Mouse (Mus musculus) small intestine, adult 2 months (tissue): ENCODE measurements at regions not wholly inside any gene's neighbourhood (a gene's known extent, or its start where the extent isn't known, plus 50 kb on each side); places are given as distances from the start of the nearest gene placed in this dataset.

Source experiments
- CTCF ChIP-seq: fragments of 200-500 bp; IDR thresholded peaks from 2 replicates; pipeline ENCODE4 v1.5.1; 2012; ENCODE audit warnings: low read depth, mild to moderate bottlenecking, control low read depth, inconsistent platforms, low read length, moderate library complexity, mixed read lengths; ENCODE audit not compliant: insufficient replicate concordance, insufficient read length; ENCODE audit errors: extremely low read depth
- POLR2A ChIP-seq: fragments of 200-500 bp; IDR thresholded peaks from 2 replicates; pipeline ENCODE4 v1.6.1; 2012; ENCODE audit warnings: low read depth, mild to moderate bottlenecking, control low read depth, inconsistent platforms, low read length, moderate library complexity

DNA sequence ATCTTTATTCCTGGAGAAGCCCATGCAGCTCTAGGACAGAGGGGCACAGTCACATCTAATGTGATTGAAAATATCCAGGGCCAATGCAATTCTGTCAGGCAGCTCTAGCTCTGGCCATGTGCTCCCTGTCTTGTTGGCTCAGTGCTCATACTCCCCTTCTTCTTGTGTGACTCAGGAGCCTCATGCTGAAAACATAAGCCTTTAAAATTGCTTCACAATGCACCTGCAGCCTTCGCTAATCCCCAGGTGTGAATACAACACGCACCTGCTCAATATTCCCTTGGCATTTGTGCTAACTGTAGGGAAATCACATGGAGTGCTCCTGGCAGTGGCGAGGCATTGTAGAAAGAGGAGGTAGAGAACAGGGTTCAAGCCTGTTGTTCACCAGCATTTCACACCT, 242.0 kb downstream of the Emx2 start:
- TF ChIP-seq CTCF (no peak), POLR2A (no peak)
